Mouse (Mus musculus) stomach, embryonic 14.5 days (tissue): ENCODE measurements around the gene Ankrd11. TPM values are rescaled to one million over a fixed set of nuclear protein-coding genes. Genes with fewer than 3 reads are reported as not detected.
A peak's percentile ranks its signal among the peaks of the same experiment; 100 is the strongest.

Experiments used
- ATAC-seq: fragments of 200-750 bp; cut with Nextera tagmentation; 2 replicates; pipeline ENCODE4 v1.8.0; 2017; ENCODE audit warnings: low read depth, moderate TSS enrichment; ENCODE audit not compliant: insufficient number of reproducible peaks, insufficient read depth, low FRiP score
- H3K27ac ChIP-seq: fragments of 300-500 bp; sonication (generic); 2 replicates; pipeline ENCODE4 v1.5.1; 2014; ENCODE audit warnings: mild to moderate bottlenecking, low read length, moderate library complexity, mixed read lengths
- H3K27me3 ChIP-seq: fragments of 300-500 bp; sonication (generic); 2 replicates; pipeline ENCODE4 v1.6.1; 2014; ENCODE audit warnings: low read length, control low read depth, mixed read lengths; ENCODE audit not compliant: control insufficient read depth, insufficient read depth
- H3K36me3 ChIP-seq: fragments of 300-500 bp; sonication (generic); 2 replicates; pipeline ENCODE4 v1.6.1; 2014; ENCODE audit warnings: mild to moderate bottlenecking, control low read depth, low read length, moderate library complexity, mixed read lengths; ENCODE audit not compliant: control insufficient read depth, insufficient read depth
- H3K4me1 ChIP-seq: fragments of 300-500 bp; sonication (generic); 2 replicates; pipeline ENCODE4 v1.6.1; 2014; ENCODE audit warnings: low read length, control low read depth, mixed read lengths; ENCODE audit not compliant: control insufficient read depth, insufficient read depth
- H3K4me2 ChIP-seq: fragments of 300-500 bp; sonication (generic); replicated peaks from 2 replicates; pipeline ENCODE4 v1.6.1; 2014; ENCODE audit warnings: low read depth, low read length, control low read depth
- H3K4me3 ChIP-seq: fragments of 300-500 bp; sonication (generic); 2 replicates; pipeline ENCODE4 v1.5.1; 2014; ENCODE audit warnings: low read depth, low read length, control low read depth
- H3K9ac ChIP-seq: fragments of 300-500 bp; sonication (generic); replicated peaks from 2 replicates; pipeline ENCODE4 v1.6.1; 2014; ENCODE audit warnings: low read depth, mild to moderate bottlenecking, control low read depth, low read length, moderate library complexity, mixed read lengths
- H3K9me3 ChIP-seq: fragments of 300-500 bp; sonication (generic); 2 replicates; pipeline ENCODE4 v1.6.1; 2016; ENCODE audit warnings: low read depth, low read length, control low read depth; ENCODE audit not compliant: control insufficient read depth
- WGBS: fragments of 180-500 bp; shearing (Covaris S2); extraction: QIAGEN DNeasy Blood & Tissue Kit; methylation state at CpG from one replicate; pipeline ENCODE4 v1.1.7; 2014; 5-methylcytosine and 5-hydroxymethylcytosine counted together
- polyA plus RNA-seq: library from polyadenylated mRNA; unstranded; fragments of >200 nt; fragmentation: Nextera tagmentation; extraction: Ambion mirVana; gene quantifications from 2 replicates; pipeline ENCODE4 v1.2.1, GENCODE M21; 2014

The Ankrd11 gene
- polyA plus RNA-seq, 1 experiment from 2014 or later: 55.5 TPM

DNA sequence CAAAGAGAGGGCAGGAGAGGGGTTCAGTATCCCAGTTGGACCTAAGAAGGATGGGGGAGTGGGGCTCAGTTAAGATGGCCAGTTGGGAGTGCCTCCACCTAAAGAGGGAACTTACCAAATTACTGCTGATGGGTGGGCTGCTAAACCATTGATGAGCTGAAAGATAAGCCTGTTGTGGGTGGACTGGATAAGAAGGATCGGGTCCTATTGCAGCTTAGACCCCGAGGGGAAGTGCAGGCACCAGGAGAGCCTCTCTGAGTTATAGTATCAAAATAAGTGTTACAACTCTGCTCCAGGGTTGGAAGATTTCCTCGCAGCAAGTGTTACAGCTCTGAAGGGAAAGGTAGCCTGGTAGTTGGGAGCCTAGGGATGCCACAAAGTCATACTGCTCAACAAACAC, 197.9 kb downstream of the Ankrd11 start:
- H3K36me3 ChIP-seq: no peaks in the 10 kb centered on the region
- WGBS: 74% methylated on average over 3 of the region's 3 CpGs
- no peak overlapping the region for H3K9ac ChIP-seq

DNA sequence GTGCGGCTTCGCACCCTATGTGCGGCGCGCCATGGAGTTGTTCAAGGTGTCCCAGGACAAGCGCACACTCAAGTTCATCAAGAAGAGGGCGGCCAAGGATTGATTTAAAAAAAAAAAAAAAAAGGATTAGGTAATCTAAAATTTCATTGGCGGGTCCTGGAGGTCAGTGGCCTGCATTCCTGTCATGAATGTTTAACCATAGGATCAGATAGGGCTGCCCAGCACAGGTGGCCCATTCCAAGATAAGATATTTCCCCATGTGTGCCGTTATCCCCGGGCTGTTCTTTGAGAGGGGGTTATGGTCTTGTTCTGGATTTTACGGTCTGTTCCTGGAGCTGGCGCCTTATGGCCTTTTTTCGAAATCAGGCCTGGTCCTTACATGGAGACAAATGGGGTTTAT, 205.4 kb downstream of the Ankrd11 start:
- no peak overlapping the region for H3K4me2 ChIP-seq
- WGBS: 81% methylated on average over 13 of the region's 13 CpGs
- no peaks in the 10 kb centered on the region for H3K36me3 ChIP-seq
- no peak overlapping the region for H3K27ac ChIP-seq
- H3K27me3 ChIP-seq: no peaks in the 10 kb centered on the region
- no peak; the same call in 1 of the 2 replicates for ATAC-seq
- no peak overlapping the region for H3K4me3 ChIP-seq
- H3K9me3 ChIP-seq: no peaks in the 10 kb centered on the region
- no peaks in the 10 kb centered on the region for H3K4me1 ChIP-seq
- no peak overlapping the region for H3K9ac ChIP-seq

More for the DNA sequence above, 197.9 kb downstream of the Ankrd11 start:
- Histone ChIP-seq H3K27me3 (no peaks in the 10 kb centered on the region), H3K27ac (no peak overlapping the region), H3K4me1 (peaks cover 5% of the 10 kb centered on the region; the same call in 1 of the 2 replicates), H3K4me2 (no peak overlapping the region), H3K9me3 (no peaks in the 10 kb centered on the region), H3K4me3 (no peak overlapping the region)
- no peak for ATAC-seq

- no peak for ATAC-seq
- H3K9me3 ChIP-seq: no peaks in the 10 kb centered on the region
- H3K27ac ChIP-seq: no peak overlapping the region
- no peaks in the 10 kb centered on the region for H3K27me3 ChIP-seq
- H3K9ac ChIP-seq: no peak overlapping the region
- H3K4me3 ChIP-seq: no peak overlapping the region
- WGBS: 76% methylated on average over 12 of the region's 12 CpGs
- no peaks in the 10 kb centered on the region for H3K36me3 ChIP-seq
- H3K4me1 ChIP-seq: no peaks in the 10 kb centered on the region
- no peak overlapping the region for H3K4me2 ChIP-seq
Observed at GRCm38 (mm10) chr8:122836199-122836598, 205.9 kb downstream of the Ankrd11 start.

- Histone ChIP-seq H3K4me3 (no peak overlapping the region), H3K9ac (no peak overlapping the region), H3K4me1 (no peaks in the 10 kb centered on the region), H3K4me2 (no peak overlapping the region), H3K27ac (no peak overlapping the region), H3K27me3 (no peaks in the 10 kb centered on the region), H3K36me3 (no peaks in the 10 kb centered on the region), H3K9me3 (no peaks in the 10 kb centered on the region)
- peak; percentile 44; the same call in 1 of the 2 replicates for ATAC-seq
- WGBS: 33% methylated on average over 8 of the region's 8 CpGs
Observed at GRCm38 (mm10) chr8:122834971-122835370, 207.1 kb downstream of the Ankrd11 start.

DNA sequence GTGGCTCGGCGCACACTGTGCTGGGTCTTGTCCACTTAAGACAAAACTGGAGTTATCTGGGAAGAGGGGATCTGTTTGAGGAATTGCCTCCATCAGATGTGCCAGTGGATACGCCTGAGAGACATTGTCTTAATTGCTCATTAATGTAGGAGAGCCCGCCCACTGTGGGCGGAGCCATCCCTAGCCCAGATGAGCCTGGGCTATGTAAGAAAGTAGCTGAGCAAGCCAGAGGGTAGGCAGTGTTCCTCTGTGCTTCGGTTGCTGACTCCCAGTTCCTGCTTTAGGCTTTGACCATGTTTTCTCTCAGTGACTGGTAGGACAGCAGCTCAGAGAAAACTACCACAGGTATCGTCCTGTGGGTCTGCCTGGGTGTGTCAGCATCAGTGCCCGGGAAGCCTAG, 207.7 kb downstream of the Ankrd11 start:
- Histone ChIP-seq H3K4me1 (no peaks in the 10 kb centered on the region), H3K27me3 (no peaks in the 10 kb centered on the region), H3K9ac (no peak overlapping the region), H3K4me3 (no peak overlapping the region), H3K27ac (no peak overlapping the region), H3K4me2 (no peak overlapping the region), H3K36me3 (no peaks in the 10 kb centered on the region), H3K9me3 (no peaks in the 10 kb centered on the region)
- ATAC-seq: no peak
- WGBS: 86% methylated on average over 8 of the region's 8 CpGs

Other genes with a start within 250 kb of the Ankrd11 start
- gene Cdh15, start 194.3 kb downstream of the Ankrd11 start, polyA plus RNA-seq: 0.26 and 0.52 TPM in 2 replicates
- 47.6 and 54.3 TPM in 2 replicates for gene Spg7, start 20.7 kb upstream of the Ankrd11 start, polyA plus RNA-seq
- gene Rpl13, start 60.1 kb upstream of the Ankrd11 start, polyA plus RNA-seq: 1,772 and 1,775 TPM in 2 replicates
- 0.56 and 1.2 TPM in 2 replicates for gene Cpne7, start 75.1 kb upstream of the Ankrd11 start, polyA plus RNA-seq
- 20.4 and 23.9 TPM in 2 replicates for gene Sult5a1, start 116.0 kb upstream of the Ankrd11 start, polyA plus RNA-seq
- gene Dpep1, start 144.0 kb upstream of the Ankrd11 start, polyA plus RNA-seq: 1.1 and 1.7 TPM in 2 replicates
- gene Chmp1a, start 170.5 kb upstream of the Ankrd11 start, polyA plus RNA-seq: 90.6 and 106 TPM in 2 replicates
- 4.1 and 5.7 TPM in 2 replicates for gene Spata33, start 170.6 kb upstream of the Ankrd11 start, polyA plus RNA-seq
- 36.3 and 37.5 TPM in 2 replicates for gene Cdk10, start 182.6 kb upstream of the Ankrd11 start, polyA plus RNA-seq
- 4.1 and 4.7 TPM in 2 replicates for gene Spata2l, start 194.0 kb upstream of the Ankrd11 start, polyA plus RNA-seq
- 21.8 and 23.2 TPM in 2 replicates for gene Zfp276, start 211.9 kb upstream of the Ankrd11 start, polyA plus RNA-seq
- gene Vps9d1, start 212.1 kb upstream of the Ankrd11 start, polyA plus RNA-seq: 26.5 and 29.7 TPM in 2 replicates